Mouse (Mus musculus) intestine, postnatal 0 days (tissue): ENCODE measurements around the gene Ak8. TPM values are rescaled to one million over a fixed set of nuclear protein-coding genes. Genes with fewer than 3 reads are reported as not detected.

Source experiments
- ATAC-seq: fragments of 200-750 bp; cut with Nextera tagmentation; 2 replicates; pipeline ENCODE4 v1.8.0; 2017; ENCODE audit warnings: mild to moderate bottlenecking, moderate TSS enrichment, moderate library complexity
- H3K27ac ChIP-seq: fragments of 300-500 bp; sonication (generic); 2 replicates; pipeline ENCODE4 v1.5.1; 2014; ENCODE audit warnings: mild to moderate bottlenecking, low read depth, low read length, moderate library complexity
- H3K27me3 ChIP-seq: fragments of 300-500 bp; sonication (generic); replicated peaks from 2 replicates; pipeline ENCODE4 v1.6.1; 2014; ENCODE audit warnings: low read length, mixed read lengths; ENCODE audit not compliant: control insufficient read depth, insufficient read depth
- H3K36me3 ChIP-seq: fragments of 300-500 bp; sonication (generic); 2 replicates; pipeline ENCODE4 v1.6.1; 2014; ENCODE audit warnings: mild to moderate bottlenecking, moderate library complexity; ENCODE audit not compliant: control insufficient read depth, insufficient read depth
- H3K4me1 ChIP-seq: fragments of 300-500 bp; sonication (generic); replicated peaks from 2 replicates; pipeline ENCODE4 v1.6.1; 2014; ENCODE audit warnings: antibody characterized with exemption, low read length, mixed read lengths; ENCODE audit not compliant: control insufficient read depth, insufficient read depth
- H3K4me2 ChIP-seq: fragments of 300-500 bp; sonication (generic); replicated peaks from 2 replicates; pipeline ENCODE4 v1.6.1; 2014; ENCODE audit warnings: low read depth, mild to moderate bottlenecking, moderate library complexity
- H3K4me3 ChIP-seq: fragments of 300-500 bp; sonication (generic); 2 replicates; pipeline ENCODE4 v1.5.1; 2014; ENCODE audit warnings: low read depth, low read length
- H3K9ac ChIP-seq: fragments of 300-500 bp; sonication (generic); 2 replicates; pipeline ENCODE4 v1.6.1; 2014; ENCODE audit warnings: mild to moderate bottlenecking, low read depth, low read length
- H3K9me3 ChIP-seq: fragments of 300-500 bp; sonication (generic); 2 replicates; pipeline ENCODE4 v1.6.1; 2016; ENCODE audit warnings: mixed run types; ENCODE audit not compliant: control insufficient read depth
- CTCF ChIP-seq: sonication (generic); IDR thresholded peaks from 2 replicates; pipeline ENCODE4 v1.5.1; 2016; ENCODE audit warnings: low read depth, mild to moderate bottlenecking, control low read depth, antibody characterized with exemption, moderate library complexity
- WGBS: fragments of 180-500 bp; shearing (Covaris S2); extraction: QIAGEN DNeasy Blood & Tissue Kit; methylation state at CpG from one replicate; pipeline ENCODE4 v1.1.7; 2014; 5-methylcytosine and 5-hydroxymethylcytosine counted together
- polyA plus RNA-seq: library from polyadenylated mRNA; unstranded; fragments of >200 nt; fragmentation: Nextera tagmentation; extraction: Ambion mirVana; gene quantifications from 2 replicates; pipeline ENCODE4 v1.2.1, GENCODE M21; 2015

Ak8 gene
- polyA plus RNA-seq, 1 experiment from 2014 or later, result not detected

DNA sequence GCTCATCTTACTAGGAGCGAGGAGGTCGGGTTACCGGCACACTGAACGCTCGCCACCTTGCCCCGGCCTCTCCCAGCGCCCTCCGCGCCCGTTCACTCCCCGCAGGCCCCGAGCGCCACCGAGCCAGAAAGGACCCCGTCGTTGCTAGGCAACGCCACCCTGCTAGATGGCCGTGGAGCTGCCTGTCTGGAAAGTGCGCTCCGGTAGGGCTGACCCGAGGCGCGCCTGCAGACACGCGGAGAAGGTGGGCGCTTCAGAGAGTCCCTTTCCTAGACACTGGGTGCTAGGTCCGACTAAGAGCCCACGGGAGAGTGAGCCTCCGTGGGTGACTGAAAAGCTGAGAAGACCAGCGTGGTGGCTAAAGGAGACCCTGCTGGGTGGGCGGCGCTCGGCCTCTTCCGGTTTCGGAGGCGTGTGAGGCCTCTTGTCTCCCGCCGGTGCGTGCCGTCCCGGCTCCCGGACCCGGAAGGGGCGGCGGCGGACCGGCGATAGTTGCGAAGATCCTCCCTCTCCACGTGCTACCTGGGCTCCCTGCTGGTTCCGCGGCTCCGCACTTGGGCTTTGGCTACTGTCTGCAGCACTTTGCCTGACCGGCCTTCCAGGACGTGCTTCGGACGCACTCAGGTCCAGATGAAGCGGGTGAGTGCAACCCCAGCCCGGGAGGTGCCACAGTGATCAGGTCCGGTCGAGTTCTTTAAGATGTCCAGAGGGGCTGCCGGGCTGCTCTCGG, 140.4 kb downstream of the Ak8 start, which contains the start of the genes Gtf3c4 and Ddx31:
Gene Gtf3c4, minus strand, starts transcription at position 139 of the 730 bp plus-strand sequence.
Gene Ddx31, plus strand, starts transcription at position 185 of the 730 bp plus-strand sequence.
- no peaks in the 10 kb centered on the region for H3K9me3 ChIP-seq
- 0% methylated on average over 59 of the region's 63 CpGs for WGBS
- H3K4me1 ChIP-seq, result 0 out of 2 replicates have a peak, but pooled peaks cover 5% of the 10 kb centered on the region
- peak within 1 kb of the TSS; percentile 82 for H3K27ac ChIP-seq
- ATAC-seq, result peak; percentile 97
- H3K4me3 ChIP-seq, result peak within 1 kb of the TSS; percentile 96
- H3K36me3 ChIP-seq, result peaks cover 11% of the 10 kb centered on the region
- no peak for TF ChIP-seq CTCF
- H3K4me2 ChIP-seq, result peak within 1 kb of the TSS; percentile 95
- no peaks in the 10 kb centered on the region for H3K27me3 ChIP-seq
- H3K9ac ChIP-seq, result peak within 1 kb of the TSS; percentile 84

DNA sequence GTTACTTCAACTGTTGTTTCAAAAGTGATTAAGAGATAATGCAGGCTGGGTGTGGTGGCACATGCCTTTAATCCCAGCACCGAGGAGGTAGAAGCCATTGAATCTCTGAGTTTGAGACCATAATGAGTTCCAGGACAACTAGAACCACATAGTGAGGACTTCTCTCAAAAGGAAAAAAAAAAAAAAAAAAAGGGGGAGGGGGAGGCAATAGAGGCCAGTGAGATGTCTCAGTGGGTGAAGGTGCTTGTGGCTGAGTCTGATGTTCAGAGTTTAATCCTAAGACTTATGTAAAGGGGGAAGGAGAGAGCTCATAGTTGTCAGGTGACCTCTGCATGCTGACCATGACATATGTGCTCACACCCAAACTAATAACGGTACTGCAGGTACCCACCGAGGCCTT, 142.1 kb downstream of the Ak8 start:
- Histone ChIP-seq H3K36me3 (peaks cover 23% of the 10 kb centered on the region), H3K4me3 (no peak overlapping the region)

DNA sequence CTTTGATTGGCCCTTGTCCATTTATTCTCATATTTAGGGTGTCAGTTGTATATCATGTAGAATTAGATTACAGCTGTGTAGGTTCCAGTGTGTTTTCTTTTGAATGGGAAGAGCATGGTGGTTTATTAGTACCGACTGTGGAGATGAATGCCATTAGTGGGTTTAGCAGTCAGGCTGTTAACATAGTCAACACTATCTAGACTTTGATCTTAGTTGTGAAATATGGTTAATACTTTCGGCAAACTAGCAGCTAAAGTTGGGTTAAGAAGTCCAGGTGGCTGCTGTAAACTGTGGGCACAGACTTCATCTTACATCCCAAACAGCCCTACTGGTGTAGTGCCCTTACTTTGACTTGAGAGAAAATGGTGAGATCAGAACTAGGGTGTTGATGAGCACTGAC, 148.9 kb downstream of the Ak8 start:
- Histone ChIP-seq H3K27me3 (no peaks in the 10 kb centered on the region), H3K36me3 (peaks cover 61% of the 10 kb centered on the region), H3K4me1 (no peaks in the 10 kb centered on the region), H3K27ac (no peak overlapping the region), H3K4me2 (no peak overlapping the region), H3K9me3 (no peaks in the 10 kb centered on the region), H3K4me3 (no peak overlapping the region), H3K9ac (no peak overlapping the region)
- whole genome bisulfite sequencing, result 66% methylated on average over 2 of the region's 2 CpGs
- no peak for ATAC-seq
- no peak for TF ChIP-seq CTCF

More for the DNA sequence above, 142.1 kb downstream of the Ak8 start:
- WGBS, result 45% methylated on average over 3 of the region's 3 CpGs
- no peak for ATAC-seq
- Histone ChIP-seq H3K4me1 (0 out of 2 replicates have a peak, but pooled peaks cover 5% of the 10 kb centered on the region), H3K9me3 (no peaks in the 10 kb centered on the region), H3K4me2 (no peak overlapping the region; the same call in 1 of the 2 replicates), H3K27me3 (no peaks in the 10 kb centered on the region), H3K27ac (no peak overlapping the region), H3K9ac (no peak overlapping the region)
- TF ChIP-seq CTCF, result no peak

GRCm38 (mm10) chr2:28852594-28852993, 152.6 kb downstream of the Ak8 start:
- Histone ChIP-seq H3K4me1 (no peaks in the 10 kb centered on the region), H3K27ac (no peak overlapping the region), H3K4me3 (no peak overlapping the region), H3K9me3 (no peaks in the 10 kb centered on the region), H3K4me2 (no peak overlapping the region), H3K9ac (no peak overlapping the region), H3K36me3 (peaks cover 50% of the 10 kb centered on the region), H3K27me3 (no peaks in the 10 kb centered on the region)
- 63% methylated on average over 3 of the region's 3 CpGs for WGBS
- TF ChIP-seq CTCF, result no peak
- no peak for ATAC-seq

- Histone ChIP-seq H3K4me2 (no peak overlapping the region), H3K9me3 (no peaks in the 10 kb centered on the region), H3K4me1 (no peaks in the 10 kb centered on the region), H3K27ac (no peak overlapping the region), H3K27me3 (no peaks in the 10 kb centered on the region), H3K4me3 (no peak overlapping the region), H3K9ac (no peak overlapping the region), H3K36me3 (peaks cover 44% of the 10 kb centered on the region; the same call in 1 of the 2 replicates)
- ATAC-seq, result no peak
- TF ChIP-seq CTCF, result peak; percentile 42
- WGBS, result 94% methylated on average over 2 of the region's 2 CpGs
Observed at GRCm38 (mm10) chr2:28855773-28856172, 155.8 kb downstream of the Ak8 start.

DNA sequence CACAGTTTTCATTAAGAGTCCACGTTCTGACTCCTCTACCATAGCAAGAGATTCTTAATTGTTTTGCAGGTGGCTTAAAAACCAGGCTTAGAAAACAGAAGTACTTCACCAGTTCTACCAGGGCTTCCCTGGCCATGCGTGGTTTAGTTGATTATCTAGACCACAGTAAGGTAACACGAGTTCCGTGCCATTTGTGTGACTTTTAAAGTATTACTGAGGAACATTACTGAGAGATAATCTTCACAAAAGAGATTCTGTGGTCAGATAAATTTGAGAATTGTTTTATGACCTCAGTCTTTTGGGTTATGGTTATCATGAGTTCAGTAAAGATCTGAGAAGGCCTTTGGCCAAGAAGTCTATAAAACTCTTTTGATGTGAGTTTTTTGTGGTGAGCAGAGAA, 159.3 kb downstream of the Ak8 start:
- no peak for ATAC-seq
- peaks cover 65% of the 10 kb centered on the region for H3K36me3 ChIP-seq

More for the DNA sequence above, 159.3 kb downstream of the Ak8 start:
- no peak overlapping the region for H3K27ac ChIP-seq
- 55% methylated on average over 4 of the region's 4 CpGs for WGBS
- H3K9ac ChIP-seq, result no peak overlapping the region
- no peak overlapping the region for H3K4me2 ChIP-seq
- H3K4me1 ChIP-seq, result no peaks in the 10 kb centered on the region
- TF ChIP-seq CTCF, result no peak
- H3K4me3 ChIP-seq, result no peak overlapping the region
- no peaks in the 10 kb centered on the region for H3K27me3 ChIP-seq
- no peaks in the 10 kb centered on the region for H3K9me3 ChIP-seq
